Mouse (Mus musculus) adrenal gland, adult 2 months (tissue): Measurements from ENCODE around the gene Slc30a5. TPM values are rescaled to one million over a fixed set of nuclear protein-coding genes. Genes with fewer than 3 reads are reported as not detected.
A peak's percentile ranks its signal among the peaks of the same experiment; 100 is the strongest.
"Not testable (repeated sequence)": the region's sequence is repeated elsewhere in the genome, so short reads cannot be mapped to it uniquely, and the experiment has no call there.

ENCODE experiments used
- DNase-seq: peaks from one replicate; pipeline ENCODE4 v3.0.0; 2021
- long read RNA-seq: library from polyadenylated mRNA; stranded (forward); transcript quantifications from one replicate; pipeline ENCODE4 v2.0.0, GENCODE M21; 2021
- polyA plus RNA-seq: library from polyadenylated mRNA; depleted of rRNA; stranded (reverse); fragments of >200 nt; gene quantifications from 2 replicates; pipeline ENCODE4 v1.2.3, GENCODE M21; 2012; rRNA removed
- total RNA-seq, 2 experiments: library from RNA; stranded (reverse); gene quantifications; 2 replicates each; pipeline ENCODE4 v1.2.3; 2021

The Slc30a5 gene
- total RNA-seq (10 to 100 TPM; 42.5 to 45.0 TPM), polyA plus RNA-seq (16.9 and 19.8 TPM in 2 replicates)
- long read RNA-seq, transcript Slc30a5-201 (16 exons, 3,179 nt): major isoform, 41 of 45 reads
- long read RNA-seq, partial matches to known transcripts: 1 of 45 reads
- long read RNA-seq, other reads (novel, unspliced or antisense): 3 of 45 reads

DNA sequence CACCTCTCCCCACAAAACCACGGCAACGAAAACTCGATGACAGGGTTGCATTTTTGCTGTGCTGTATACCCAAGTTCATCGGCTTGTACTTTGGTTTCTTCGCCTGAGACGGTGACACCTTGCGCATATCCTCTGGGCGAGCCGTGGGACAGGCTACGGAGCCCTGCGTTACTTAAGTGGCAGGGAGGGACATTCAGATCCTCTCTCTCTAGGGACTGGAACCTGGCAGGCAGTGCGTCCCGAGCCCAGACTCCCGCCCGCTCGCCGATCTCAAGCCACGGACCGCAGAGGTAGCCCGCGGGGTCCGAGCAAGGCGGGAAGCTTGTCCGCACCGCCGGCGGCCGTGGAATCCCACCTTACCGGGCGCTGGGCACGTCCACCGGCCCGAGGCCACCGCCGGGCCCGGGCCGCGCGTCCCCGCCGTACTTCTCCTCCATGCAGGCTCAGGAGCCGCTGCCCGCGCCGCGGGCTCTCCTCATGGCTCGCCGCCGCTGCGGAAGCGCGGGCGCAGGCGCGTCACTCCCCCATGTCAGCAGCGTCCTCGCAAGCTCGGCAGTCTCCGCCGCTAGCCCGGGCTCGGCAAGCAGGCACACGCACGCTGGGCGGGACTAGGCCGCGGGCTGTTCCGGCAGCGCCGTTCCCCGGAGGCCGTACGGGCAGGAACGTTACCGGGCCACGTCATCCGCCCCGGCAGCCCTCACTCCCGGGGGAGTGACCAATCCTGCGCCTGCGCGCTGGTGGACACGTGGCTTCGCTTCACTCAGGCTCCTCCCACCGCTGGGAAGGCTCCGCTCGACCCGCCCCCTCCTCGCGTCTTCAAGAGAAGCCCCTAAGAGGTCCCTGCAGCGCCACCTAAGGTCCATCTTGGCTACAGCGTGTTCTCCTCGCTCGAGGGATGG, at the start of gene Slc30a5:
Slc30a5 (minus strand) TSS at position 687 of the 899 bp plus-strand sequence.
- peak; percentile 100 for DNase-seq

- no peak for DNase-seq
These were observed 48.7 kb upstream of the Slc30a5 start for GRCm38 (mm10) chr13:100881944-100882343.

DNA sequence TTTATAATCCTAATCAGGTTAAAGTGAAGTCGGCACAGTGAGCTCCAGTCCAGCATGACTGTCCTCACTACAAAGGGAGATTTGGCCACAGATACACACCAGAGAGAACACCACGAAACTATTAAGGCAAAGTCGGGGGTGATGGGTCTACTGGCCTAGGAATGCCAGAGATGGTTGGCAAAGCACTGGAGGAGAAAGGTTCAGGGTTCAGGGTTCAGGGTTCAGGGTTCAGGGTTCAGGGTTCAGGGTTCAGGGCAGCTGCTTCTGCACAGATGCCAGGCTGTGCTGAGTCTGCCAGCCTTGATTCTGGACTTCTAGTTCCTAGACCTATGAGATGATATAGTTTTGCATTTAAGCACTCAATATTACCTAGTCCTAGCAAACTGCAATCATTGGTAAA, 46.6 kb upstream of the Slc30a5 start:
- no peak for DNase-seq

- DNase-seq: no peak
These were observed 46.1 kb upstream of the Slc30a5 start for GRCm38 (mm10) chr13:100879326-100879725.

DNA sequence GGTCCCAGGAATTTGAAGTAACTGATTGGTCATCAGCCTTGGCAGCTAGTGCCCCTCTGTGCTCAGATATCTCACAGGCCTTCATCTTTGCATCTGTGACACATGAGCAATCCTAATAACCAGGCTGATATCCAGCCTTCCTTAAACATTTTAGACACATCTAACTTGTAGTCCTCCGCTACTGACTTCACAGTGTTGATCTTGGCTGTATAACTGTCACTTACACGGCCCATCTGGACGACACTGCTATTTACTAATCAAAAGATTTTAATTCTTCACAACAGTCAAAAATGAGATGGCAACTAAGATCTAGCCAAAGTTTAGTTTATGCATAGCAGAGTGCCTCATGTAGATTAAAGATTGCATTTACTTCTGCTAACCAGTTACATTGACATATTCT, 45.0 kb upstream of the Slc30a5 start:
- no peak for DNase-seq

DNA sequence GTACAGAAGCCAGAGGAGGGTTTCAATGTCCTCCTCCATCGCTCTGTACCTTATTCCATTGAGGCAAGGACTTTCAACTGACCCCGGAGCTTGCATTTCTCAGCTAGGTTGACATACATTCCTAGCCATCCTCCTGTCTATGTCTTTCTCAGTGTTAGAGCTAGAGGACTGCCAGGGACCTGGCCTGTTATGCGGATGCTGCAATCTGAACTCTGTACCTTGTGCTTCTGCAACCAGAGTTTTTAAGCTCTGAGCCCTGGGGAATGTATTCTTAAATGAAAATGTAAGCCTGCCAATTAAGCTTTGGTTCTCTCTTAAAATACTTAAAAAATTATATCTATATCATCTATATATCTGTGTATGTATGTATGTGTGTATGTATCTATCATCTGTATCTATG, 44.5 kb upstream of the Slc30a5 start:
- no peak for DNase-seq

DNA sequence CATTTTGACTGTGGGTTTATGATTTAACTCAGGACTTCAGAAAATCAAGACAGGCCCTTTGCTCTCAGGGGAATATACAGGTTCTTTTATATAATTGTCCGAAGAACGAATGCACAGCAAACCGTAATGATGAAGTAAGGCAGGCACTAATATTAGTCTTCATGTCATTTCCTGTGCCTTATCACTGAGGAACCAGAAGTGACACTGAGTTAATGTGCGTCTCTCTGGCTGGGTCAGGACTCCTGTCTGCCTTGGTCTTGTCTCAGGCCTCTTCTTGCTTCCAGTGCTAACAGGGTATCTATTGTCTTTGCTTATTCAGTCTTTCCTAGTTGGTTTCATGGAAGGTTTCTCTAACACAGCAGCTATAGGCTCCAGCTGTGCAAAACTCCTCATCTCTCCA, 41.9 kb upstream of the Slc30a5 start:
- no peak for DNase-seq

GRCm38 (mm10) chr13:100874588-100874987, 41.4 kb upstream of the Slc30a5 start:
- DNase-seq: no peak

DNA sequence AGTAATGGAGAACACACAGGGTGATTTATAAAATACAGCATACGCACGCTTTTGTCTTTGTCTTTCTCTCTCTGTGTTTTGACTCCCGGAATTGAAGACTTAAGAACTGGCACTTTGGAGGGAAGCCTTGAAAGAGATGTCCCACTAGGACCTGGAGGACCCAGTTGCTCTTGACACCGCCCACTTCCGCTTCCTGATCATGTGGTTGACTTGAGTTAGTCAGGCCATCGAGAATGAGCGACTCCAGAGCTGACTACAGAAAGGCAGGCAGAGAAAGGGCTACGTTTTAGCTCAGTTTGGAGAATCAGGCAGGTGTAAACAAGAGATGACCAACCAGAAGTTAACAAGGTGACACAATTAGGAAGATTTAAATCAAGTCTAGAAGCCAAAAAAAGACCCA, 40.3 kb upstream of the Slc30a5 start:
- no peak for DNase-seq

GRCm38 (mm10) chr13:100871445-100872171, 38.4 kb upstream of the Slc30a5 start:
- DNase-seq: no peak

- no peak for DNase-seq
These were observed 36.6 kb upstream of the Slc30a5 start for GRCm38 (mm10) chr13:100869813-100870212.

DNA sequence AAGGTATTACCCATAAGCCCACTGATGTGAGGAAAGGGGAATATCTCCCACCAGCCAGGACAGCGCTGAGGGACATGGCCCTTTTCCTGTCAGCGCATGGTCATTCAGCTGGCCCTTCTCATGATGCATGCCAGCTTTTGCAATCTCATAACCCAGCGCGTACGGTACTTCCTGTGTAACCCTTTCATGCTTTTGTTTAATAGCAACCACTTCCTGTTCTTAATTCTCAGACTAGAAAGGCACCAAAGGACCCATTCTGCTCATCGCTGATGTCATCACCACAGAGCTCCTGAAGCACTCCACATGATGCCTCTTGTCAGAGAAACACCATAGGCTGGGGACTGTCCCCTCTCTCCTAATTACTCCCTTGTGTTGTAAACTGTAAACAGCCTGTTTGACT, 33.1 kb upstream of the Slc30a5 start:
- no peak for DNase-seq

- no peak for DNase-seq
These were observed 32.5 kb upstream of the Slc30a5 start for GRCm38 (mm10) chr13:100865744-100866143.

DNA sequence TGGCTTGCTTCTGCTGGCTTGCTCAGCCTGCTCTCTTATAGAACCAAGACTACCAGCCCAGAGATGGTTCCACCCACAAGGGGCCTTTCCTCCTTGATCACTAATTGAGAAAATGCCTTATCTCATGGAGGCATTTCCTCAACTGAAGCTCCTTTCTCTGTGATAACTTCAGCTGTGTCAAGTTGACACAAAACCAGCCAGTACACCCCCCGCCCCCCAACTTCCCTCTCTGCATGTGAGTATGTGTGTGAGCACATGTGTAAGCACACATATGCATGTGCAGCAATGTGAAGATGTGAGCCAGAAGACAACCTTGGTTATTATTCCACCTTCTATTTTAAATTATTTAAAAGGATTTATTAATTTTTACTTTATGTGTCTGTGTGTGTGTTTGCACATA, 30.7 kb upstream of the Slc30a5 start:
- DNase-seq: not testable (repeated sequence)

DNA sequence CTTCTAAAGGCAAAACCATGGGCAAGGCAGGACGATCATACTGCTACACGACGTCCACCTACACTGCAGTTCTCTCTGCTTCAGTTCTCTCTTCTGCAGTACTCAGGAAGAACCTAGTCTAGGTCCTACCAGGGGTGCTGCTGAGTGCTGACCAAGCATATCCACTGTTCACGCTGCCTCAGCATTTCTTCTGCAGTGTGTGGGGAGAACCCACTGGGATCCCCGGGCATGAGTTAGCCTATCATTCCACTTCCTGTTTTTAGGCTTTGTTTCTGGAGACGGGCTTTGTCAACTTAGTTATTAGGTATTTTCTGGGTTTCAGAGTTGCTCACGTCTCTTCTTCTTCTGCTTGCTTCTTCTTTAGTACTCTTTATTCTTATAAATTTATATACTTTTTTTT, 25.9 kb upstream of the Slc30a5 start:
- DNase-seq: no peak

DNA sequence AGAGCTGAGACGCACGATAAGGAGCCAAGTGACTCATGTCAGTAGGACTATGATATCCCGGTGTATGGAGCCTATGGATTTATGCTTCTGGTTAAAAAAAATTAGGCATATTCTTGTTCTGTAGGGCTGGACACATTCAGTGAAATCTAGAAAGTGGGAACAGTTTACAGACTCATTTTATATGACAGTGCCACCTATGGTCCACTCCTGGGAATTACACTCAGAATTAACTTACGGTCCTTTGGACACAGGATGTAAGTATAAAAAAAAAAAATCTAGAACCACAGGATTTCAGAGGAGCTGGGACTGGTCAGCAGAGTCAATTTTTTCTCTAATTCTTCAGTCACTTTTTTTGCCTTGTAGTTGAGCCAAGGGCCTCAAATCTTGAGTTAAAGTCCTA, 20.9 kb upstream of the Slc30a5 start:
- DNase-seq: no peak

DNA sequence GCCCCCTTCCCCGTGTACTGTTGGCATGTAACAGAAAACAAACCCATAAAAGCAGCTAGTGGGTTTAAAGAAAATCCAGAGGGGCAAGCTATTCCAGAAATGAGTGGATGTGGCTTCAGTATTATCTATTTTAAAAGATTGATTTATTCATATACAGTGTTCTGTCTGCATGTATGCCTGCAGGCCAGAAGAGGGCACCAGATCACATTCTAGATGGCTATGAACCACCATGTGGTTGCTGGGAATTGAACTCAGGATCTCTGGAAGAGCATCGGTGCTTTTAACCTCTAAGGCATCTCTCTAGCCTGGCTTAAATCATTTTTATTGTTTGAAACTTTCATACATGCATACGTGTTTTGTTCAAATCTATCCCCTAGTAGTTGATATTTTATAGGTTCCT, 19.9 kb upstream of the Slc30a5 start:
- DNase-seq: no peak

- DNase-seq: no peak
These were observed 15.9 kb upstream of the Slc30a5 start for GRCm38 (mm10) chr13:100849137-100849536.

GRCm38 (mm10) chr13:100846891-100847579, 13.8 kb upstream of the Slc30a5 start:
- peak; percentile 52 for DNase-seq

GRCm38 (mm10) chr13:100846254-100846653, 13.0 kb upstream of the Slc30a5 start:
- peak; percentile 16 for DNase-seq

DNA sequence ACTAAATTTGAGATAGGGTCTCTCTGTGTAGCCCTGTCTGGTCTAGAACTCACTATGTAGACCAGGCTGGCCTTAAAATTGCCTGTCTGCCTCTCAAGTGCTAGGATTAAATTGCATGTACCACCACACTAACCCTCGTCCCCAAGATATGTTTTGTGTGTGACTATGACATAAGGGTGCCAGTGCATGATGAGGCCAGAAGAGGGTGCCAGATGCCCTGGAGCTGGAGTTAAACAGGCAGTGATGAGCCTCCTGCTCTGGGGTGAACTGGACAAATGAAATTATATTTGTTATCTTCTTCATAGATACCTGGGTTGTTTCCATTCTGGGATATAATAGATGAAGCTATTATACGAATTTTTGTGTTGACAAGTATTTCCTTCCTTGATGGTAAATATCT, 10.7 kb upstream of the Slc30a5 start:
- peak; percentile 19 for DNase-seq

GRCm38 (mm10) chr13:100843016-100843725, 9.9 kb upstream of the Slc30a5 start:
- DNase-seq: peak; percentile 62
